10 mouse cellular contexts compared by ENCODE assay signal in genomic region chr4:121023941-121024340, GRCm38 (mm10). TPM values are rescaled to one million over a fixed set of nuclear protein-coding genes. Genes with fewer than 3 reads are reported as not detected.
A peak's percentile ranks its signal among the peaks of the same experiment; 100 is the strongest.
DNase-seq lines count a peak whose midpoint lies in the region; ATAC-seq and TF ChIP-seq lines count a peak whose summit lies in the region.
"Had no signal": no experiment of that assay in that cellular context is flagged by ENCODE, and none has a peak within 500 bp of the region (broad histone marks: within the 10 kb centered on the region; RNA-seq: fewer than 3 reads in every experiment).

No protein-coding gene starts in this region.

- H3K27me3 ChIP-seq in intestine, postnatal 0 days (replicated peaks; ENCODE audit: control insufficient read depth, insufficient read depth, low read length): no peaks in the 10 kb centered on the region
- H3K27me3 ChIP-seq in intestine, embryonic 16.5 days (replicated peaks; ENCODE audit: control insufficient read depth, insufficient read depth, low read length): no peaks in the 10 kb centered on the region
- H3K27me3 ChIP-seq: hindbrain, embryonic 15.5 days had no signal

- H3K9ac ChIP-seq in intestine, postnatal 0 days (ENCODE audit: low read depth, low read length): no peak overlapping the region
- H3K9ac ChIP-seq in intestine, embryonic 16.5 days (ENCODE audit: low read depth, low read length): no peak overlapping the region
- H3K9ac ChIP-seq: hindbrain, embryonic 15.5 days had no signal

- no peak overlapping the region for H3K27ac ChIP-seq in intestine, postnatal 0 days (ENCODE audit: low read depth, low read length)
- H3K27ac ChIP-seq in intestine, embryonic 16.5 days (ENCODE audit: low read length): no peak overlapping the region
- H3K27ac ChIP-seq: hindbrain, embryonic 15.5 days had no signal

- no peaks in the 10 kb centered on the region for H3K4me1 ChIP-seq in intestine, postnatal 0 days (replicated peaks; ENCODE audit: control insufficient read depth, insufficient read depth, low read length)
- no peaks in the 10 kb centered on the region for H3K4me1 ChIP-seq in intestine, embryonic 16.5 days (ENCODE audit: control insufficient read depth, insufficient read depth, low read length)
- H3K4me1 ChIP-seq: hindbrain, embryonic 15.5 days had no signal

- no peak overlapping the region for H3K4me2 ChIP-seq in intestine, postnatal 0 days (replicated peaks; ENCODE audit: low read depth)
- H3K4me2 ChIP-seq in intestine, embryonic 16.5 days (ENCODE audit: low read depth, low read length): no peak overlapping the region
- H3K4me2 ChIP-seq: hindbrain, embryonic 15.5 days had no signal

- H3K9me3 ChIP-seq in intestine, postnatal 0 days (ENCODE audit: control insufficient read depth): no peaks in the 10 kb centered on the region
- no peaks in the 10 kb centered on the region for H3K9me3 ChIP-seq in intestine, embryonic 16.5 days (ENCODE audit: control insufficient read depth, low read length)
- H3K9me3 ChIP-seq: hindbrain, embryonic 15.5 days had no signal

- no peaks in the 10 kb centered on the region for H3K36me3 ChIP-seq in intestine, postnatal 0 days (ENCODE audit: control insufficient read depth, insufficient read depth)
- H3K36me3 ChIP-seq in intestine, embryonic 16.5 days (ENCODE audit: control insufficient read depth, insufficient read depth, low read length): no peaks in the 10 kb centered on the region
- H3K36me3 ChIP-seq: hindbrain, embryonic 15.5 days had no signal

- TF ChIP-seq CTCF in intestine, postnatal 0 days (IDR thresholded peaks at IDR 0.05; ENCODE audit: low read depth): no peak

- DNase-seq in adrenal gland, adult 2 months: peak; percentile 73
- peak; percentile 57 to 72 for DNase-seq in kidney, postnatal 25 days
- DNase-seq in ovary, postnatal 14 days (ENCODE audit: low spot score): peak; percentile 26
- DNase-seq in neural tube, embryonic 10.5 days (ENCODE audit: extremely low spot score, low spot score): no peak
- DNase-seq in right cerebral cortex, postnatal 25 days: no peak
- no peak for DNase-seq in right cerebral cortex, postnatal 36 days (ENCODE audit: low spot score in 2 of 2)

- 83% methylated on average over 2 of the region's 2 CpGs for WGBS in intestine, postnatal 0 days
- 82% methylated on average over 2 of the region's 2 CpGs for WGBS in intestine, embryonic 16.5 days

- ATAC-seq in intestine, postnatal 0 days: 0 out of 2 replicates have a peak, but pooled peaks have one; percentile 26
- ATAC-seq in intestine, embryonic 16.5 days: no peak

- H3K4me3 ChIP-seq in intestine, postnatal 0 days (ENCODE audit: low read depth, low read length): no peak overlapping the region
- no peak overlapping the region for H3K4me3 ChIP-seq in intestine, embryonic 16.5 days (ENCODE audit: low read length)
- H3K4me3 ChIP-seq: hindbrain, embryonic 15.5 days had no signal

RNA-seq across cellular contexts. Expression of gene Smap2, which starts 6.9 kb away (rescaled TPM):
- polyA plus RNA-seq in intestine, postnatal 0 days (2015; fragmentation: Nextera tagmentation; extraction: Ambion mirVana): 23.2 and 26.0 TPM in 2 replicates
- polyA plus RNA-seq in intestine, embryonic 16.5 days (2015; fragmentation: Nextera tagmentation; extraction: Ambion mirVana): 12.2 and 14.2 TPM in 2 replicates
- 10 to 100 TPM; 37.8 to 38.1 TPM for total RNA-seq in adrenal gland, adult 2 months (2021)
- 14.3 and 20.4 TPM in 2 replicates for polyA plus RNA-seq in adrenal gland, adult 2 months (2012; rRNA removed)

RNA-seq across cellular contexts. Expression of gene Col9a2, which starts 15.2 kb away (rescaled TPM):
- polyA plus RNA-seq in intestine, postnatal 0 days (2015; fragmentation: Nextera tagmentation; extraction: Ambion mirVana): 3.9 TPM in 2 replicates
- 4.5 and 4.7 TPM in 2 replicates for polyA plus RNA-seq in intestine, embryonic 16.5 days (2015; fragmentation: Nextera tagmentation; extraction: Ambion mirVana)
- total RNA-seq in adrenal gland, adult 2 months (2021): under 1 TPM; 0.21 to 0.23 TPM
- polyA plus RNA-seq in adrenal gland, adult 2 months (2012; rRNA removed): 0.47 and 0.76 TPM in 2 replicates
- total RNA-seq: megakaryocyte-erythroid progenitor cell, adult 5-6 weeks had no signal

Comparison
In these comparisons a context has a peak if more than half of its experiments do, and no peak if none do; other contexts are left out.
1. DNase-seq: peak in adrenal gland, adult 2 months (single experiment), kidney, postnatal 25 days (2 of 2) and ovary, postnatal 14 days (single experiment); none in neural tube, embryonic 10.5 days (single experiment), right cerebral cortex, postnatal 25 days (single experiment) and right cerebral cortex, postnatal 36 days (0 of 2).